Mouse (Mus musculus): ENCODE results near the gene Otud4. TPM values are rescaled to one million over a fixed set of nuclear protein-coding genes. Genes with fewer than 3 reads are reported as not detected.
A peak's percentile ranks its signal among the peaks of the same experiment; 100 is the strongest.
"Not testable (repeated sequence)": the region's sequence is repeated elsewhere in the genome, so short reads cannot be mapped to it uniquely, and the experiment has no call there.

The Otud4 gene
- polyA plus RNA-seq (2017; shearing (Covaris generic)) = 10 to 100 TPM; 13.1 to 20.5 TPM

- ATAC-seq = peak; percentile 12
Observed at GRCm38 (mm10) chr8:79639586-79640451, at the start of gene Otud4. Otud4 (plus strand) TSS chr8:79639618.

GRCm38 (mm10) chr8:79600962-79601361 lies 38.5 kb upstream of the Otud4 start:
- no peak for ATAC-seq

GRCm38 (mm10) chr8:79603204-79603603 lies 36.2 kb upstream of the Otud4 start:
- not testable (repeated sequence) for ATAC-seq

- no peak for ATAC-seq
Observed at GRCm38 (mm10) chr8:79606225-79606624, 33.2 kb upstream of the Otud4 start.

- ATAC-seq = no peak
Observed at GRCm38 (mm10) chr8:79606751-79607300, 32.6 kb upstream of the Otud4 start.

- no peak for ATAC-seq
Observed at GRCm38 (mm10) chr8:79608701-79609100, 30.7 kb upstream of the Otud4 start.

- ATAC-seq = no peak
Observed at GRCm38 (mm10) chr8:79610268-79610667, 29.1 kb upstream of the Otud4 start.

GRCm38 (mm10) chr8:79612298-79612697 lies 27.1 kb upstream of the Otud4 start:
- ATAC-seq = no peak

GRCm38 (mm10) chr8:79612965-79613364 lies 26.5 kb upstream of the Otud4 start:
- ATAC-seq = no peak

- ATAC-seq = no peak
Observed at GRCm38 (mm10) chr8:79615741-79616350, 23.6 kb upstream of the Otud4 start.

- ATAC-seq = no peak
Observed at GRCm38 (mm10) chr8:79618906-79619305, 20.5 kb upstream of the Otud4 start.

GRCm38 (mm10) chr8:79619353-79619752 lies 20.1 kb upstream of the Otud4 start:
- no peak for ATAC-seq

- no peak for ATAC-seq
Observed at GRCm38 (mm10) chr8:79620000-79620399, 19.4 kb upstream of the Otud4 start.

- no peak for ATAC-seq
Observed at GRCm38 (mm10) chr8:79620489-79621276, 18.7 kb upstream of the Otud4 start.

GRCm38 (mm10) chr8:79622346-79622745 lies 17.1 kb upstream of the Otud4 start:
- no peak for ATAC-seq

GRCm38 (mm10) chr8:79623351-79623750 lies 16.1 kb upstream of the Otud4 start:
- ATAC-seq = no peak

GRCm38 (mm10) chr8:79624416-79624815 lies 15.0 kb upstream of the Otud4 start:
- ATAC-seq = no peak

- ATAC-seq = no peak
Observed at GRCm38 (mm10) chr8:79626213-79626612, 13.2 kb upstream of the Otud4 start.

GRCm38 (mm10) chr8:79635491-79635890 lies 3.9 kb upstream of the Otud4 start:
- ATAC-seq = no peak

- ATAC-seq = no peak
Observed at GRCm38 (mm10) chr8:79636151-79636550, 3.3 kb upstream of the Otud4 start.

- no peak for ATAC-seq
Observed at GRCm38 (mm10) chr8:79637237-79637636, 2.2 kb upstream of the Otud4 start.

GRCm38 (mm10) chr8:79638001-79638706 lies 1.3 kb upstream of the Otud4 start:
- ATAC-seq = no peak

All from activated CD4-positive, CD25-positive, alpha-beta regulatory T cell, adult 4 months (primary cell).